Mouse (Mus musculus): ENCODE results near the gene Tnpo2.

Tnpo2 gene

GRCm38 (mm10) chr8:85027922-85028321 is 8.8 kb upstream of the Tnpo2 start:
- DNase-seq: no peak

- DNase-seq: no peak
Measured at GRCm38 (mm10) chr8:85029271-85029670, 7.4 kb upstream of the Tnpo2 start.

- no peak for DNase-seq
Measured at GRCm38 (mm10) chr8:85032622-85033311, 3.9 kb upstream of the Tnpo2 start.

- DNase-seq: no peak
Measured at GRCm38 (mm10) chr8:85033867-85034266, 2.8 kb upstream of the Tnpo2 start.

- peak; percentile 66 to 67 for DNase-seq
Measured at GRCm38 (mm10) chr8:85034764-85035163, 2.0 kb upstream of the Tnpo2 start.

GRCm38 (mm10) chr8:85035165-85035727 is 1.5 kb upstream of the Tnpo2 start:
- DNase-seq: no peak

- no peak for DNase-seq
Measured at GRCm38 (mm10) chr8:85035728-85036310, 896 bp upstream of the Tnpo2 start.

GRCm38 (mm10) chr8:85036381-85036717 is 366 bp upstream of the Tnpo2 start:
- no peak for DNase-seq

GRCm38 (mm10) chr8:85037366-85037680 is 608 bp downstream of the Tnpo2 start:
- no peak for DNase-seq

GRCm38 (mm10) chr8:85037681-85038531 is 1.2 kb downstream of the Tnpo2 start:
- peak; percentile 36 to 39 for DNase-seq

- no peak for DNase-seq
Measured at GRCm38 (mm10) chr8:85043619-85044018, 6.9 kb downstream of the Tnpo2 start.

GRCm38 (mm10) chr8:85057367-85057766 is 20.7 kb downstream of the Tnpo2 start:
- DNase-seq: no peak

- peak; percentile 90 to 95 for DNase-seq
Measured at GRCm38 (mm10) chr8:85059879-85060616, 23.3 kb downstream of the Tnpo2 start, which contains the start of gene Fbxw9. Fbxw9 (plus strand) TSS chr8:85060055.

- no peak for DNase-seq
Measured at GRCm38 (mm10) chr8:85062603-85063002, 25.9 kb downstream of the Tnpo2 start.

- DNase-seq: no peak
Measured at GRCm38 (mm10) chr8:85065213-85065612, 28.5 kb downstream of the Tnpo2 start.

- no peak for DNase-seq
Measured at GRCm38 (mm10) chr8:85067155-85067554, 30.4 kb downstream of the Tnpo2 start.

GRCm38 (mm10) chr8:85067982-85068381 is 31.3 kb downstream of the Tnpo2 start, which contains the start of gene Gm5741:
Gm5741 (minus strand) TSS chr8:85067982.
- no peak for DNase-seq

- DNase-seq: no peak
Measured at GRCm38 (mm10) chr8:85071041-85071440, 34.3 kb downstream of the Tnpo2 start.

- peak; percentile 88 to 90 for DNase-seq
Measured at GRCm38 (mm10) chr8:85071514-85072281, 35.0 kb downstream of the Tnpo2 start, which contains the start of gene Dhps. Dhps (plus strand) TSS chr8:85071757.

GRCm38 (mm10) chr8:85072364-85072929 is 35.7 kb downstream of the Tnpo2 start:
- no peak for DNase-seq

- DNase-seq: no peak
Measured at GRCm38 (mm10) chr8:85073041-85073612, 36.4 kb downstream of the Tnpo2 start.

Data from cerebellum, postnatal 36 days (tissue).